Mouse (Mus musculus) liver, embryonic 14.5 days (tissue): ENCODE results near the gene Stk4. TPM values are rescaled to one million over a fixed set of nuclear protein-coding genes. Genes with fewer than 3 reads are reported as not detected.

Experiments used
- ATAC-seq: fragments of 200-750 bp; cut with Nextera tagmentation; 2 replicates; pipeline ENCODE4 v1.8.0; 2017; ENCODE audit warnings: moderate number of reproducible peaks, mild to moderate bottlenecking, moderate library complexity; ENCODE audit not compliant: insufficient read depth
- DNase-seq, 3 experiments: peaks; one replicate each; pipeline ENCODE4 v3.0.0-alpha.2; 2012 to 2013; ENCODE audit warnings: low read depth in 3 of 3, low spot score in 3 of 3
- H3K27ac ChIP-seq: fragments of 300-500 bp; sonication (generic); 2 replicates; pipeline ENCODE4 v1.5.1; 2014; ENCODE audit warnings: moderate library complexity, mild to moderate bottlenecking, control low read depth, inconsistent platforms
- H3K27me3 ChIP-seq: fragments of 300-500 bp; sonication (generic); 2 replicates; pipeline ENCODE4 v1.6.1; 2014; ENCODE audit warnings: mild to moderate bottlenecking, low read length, moderate library complexity; ENCODE audit not compliant: control insufficient read depth, insufficient read depth
- H3K36me3 ChIP-seq: fragments of 300-500 bp; sonication (generic); replicated peaks from 2 replicates; pipeline ENCODE4 v1.6.1; 2014; ENCODE audit warnings: low read depth; ENCODE audit not compliant: control insufficient read depth, insufficient read depth
- H3K4me1 ChIP-seq, 2 experiments: fragments of 200-500 bp in 1 of 2; fragments of 300-500 bp in 1 of 2; sonication (generic) in 1 of 2; replicated peaks; 2 replicates each; pipeline ENCODE4 v1.6.1; 2012 to 2014; ENCODE audit warnings: antibody characterized with exemption in 1 of 2, inconsistent platforms in 1 of 2, low read length in 1 of 2; ENCODE audit not compliant: control insufficient read depth in 2 of 2, insufficient read depth in 2 of 2
- H3K4me2 ChIP-seq: fragments of 300-500 bp; sonication (generic); 2 replicates; pipeline ENCODE4 v1.6.1; 2014; ENCODE audit warnings: low read depth, mild to moderate bottlenecking, control low read depth, moderate library complexity
- H3K4me3 ChIP-seq, 2 experiments: fragments of 200-500 bp in 1 of 2; fragments of 300-500 bp in 1 of 2; sonication (generic) in 1 of 2; 2 replicates each; pipeline ENCODE4 v1.5.1; 2012 to 2014; ENCODE audit warnings: low read depth in 2 of 2, low read length in 2 of 2, mild to moderate bottlenecking in 2 of 2, control low read depth in 1 of 2, inconsistent platforms in 1 of 2, moderate library complexity in 1 of 2; ENCODE audit not compliant: insufficient read depth in 1 of 2
- H3K9ac ChIP-seq: fragments of 300-500 bp; sonication (generic); replicated peaks from 2 replicates; pipeline ENCODE4 v1.6.1; 2014; ENCODE audit warnings: mild to moderate bottlenecking, control low read depth, moderate library complexity
- H3K9me3 ChIP-seq: fragments of 300-500 bp; sonication (generic); 2 replicates; pipeline ENCODE4 v1.6.1; 2016; ENCODE audit warnings: low read length, mixed read lengths; ENCODE audit not compliant: control insufficient read depth
- CTCF ChIP-seq: IDR thresholded peaks from 2 replicates; pipeline ENCODE4 v1.5.1; 2016; ENCODE audit warnings: antibody characterized with exemption, low read depth, control low read depth
- EP300 ChIP-seq: IDR thresholded peaks from 2 replicates; pipeline ENCODE4 v1.6.1; 2016; ENCODE audit warnings: antibody characterized with exemption, low read depth
- WGBS: fragments of 180-500 bp; shearing (Covaris S2); extraction: QIAGEN DNeasy Blood & Tissue Kit; methylation state at CpG from one replicate; pipeline ENCODE4 v1.1.7; 2014; ENCODE audit not compliant: insufficient replicate concordance; 5-methylcytosine and 5-hydroxymethylcytosine counted together
- polyA plus RNA-seq, 2 experiments: library from polyadenylated mRNA; depleted of rRNA in 1 of 2; stranded (reverse) in 1 of 2; unstranded in 1 of 2; fragments of >200 nt; fragmentation: Nextera tagmentation in 1 of 2; extraction: Ambion mirVana in 1 of 2; gene quantifications; 2 replicates each; pipeline versions ENCODE4 v1.2.1 to v1.2.3; 2012 to 2014

Stk4 gene
- polyA plus RNA-seq, 2 experiments, result 11.8 to 19.6 TPM

GRCm38 (mm10) chr2:164084342-164084700 lies 14.2 kb downstream of the Stk4 start:
- H3K4me3 ChIP-seq, result no peak overlapping the region
- H3K9me3 ChIP-seq, result no peaks in the 10 kb centered on the region
- H3K4me1 ChIP-seq, result 0 out of 4 replicates have a peak, but pooled peaks cover 0 to 4% of the 10 kb centered on the region in 2 experiments
- no peak for DNase-seq
- peaks cover 40% of the 10 kb centered on the region for H3K36me3 ChIP-seq
- no peak for TF ChIP-seq EP300
- TF ChIP-seq CTCF, result no peak
- H3K27me3 ChIP-seq, result no peaks in the 10 kb centered on the region
- ATAC-seq, result no peak
- no peak overlapping the region for H3K4me2 ChIP-seq
- no peak overlapping the region for H3K9ac ChIP-seq
- WGBS, result 41% methylated on average over 7 of the region's 7 CpGs
- H3K27ac ChIP-seq, result no peak overlapping the region

GRCm38 (mm10) chr2:164087416-164088017 lies 17.4 kb downstream of the Stk4 start:
- Histone ChIP-seq H3K4me1 (0 out of 4 replicates have a peak, but pooled peaks cover 0 to 4% of the 10 kb centered on the region in 2 experiments), H3K9ac (no peak overlapping the region), H3K9me3 (no peaks in the 10 kb centered on the region), H3K36me3 (peaks cover 19% of the 10 kb centered on the region), H3K4me2 (no peak overlapping the region), H3K27ac (no peak overlapping the region), H3K4me3 (no peak overlapping the region), H3K27me3 (no peaks in the 10 kb centered on the region)
- ATAC-seq, result no peak
- WGBS, result 55% methylated on average over 6 of the region's 6 CpGs
- no peak for TF ChIP-seq CTCF
- TF ChIP-seq EP300, result no peak
- DNase-seq, result no peak

GRCm38 (mm10) chr2:164089508-164089907 lies 19.4 kb downstream of the Stk4 start:
- H3K36me3 ChIP-seq, result peaks cover 16% of the 10 kb centered on the region
- no peaks in the 10 kb centered on the region for H3K9me3 ChIP-seq
- 82% methylated on average over 4 of the region's 4 CpGs for WGBS
- ATAC-seq (no peak), DNase-seq (no peak)
- H3K4me2 ChIP-seq, result no peak overlapping the region
- H3K4me3 ChIP-seq, result no peak overlapping the region
- H3K9ac ChIP-seq, result no peak overlapping the region
- TF ChIP-seq CTCF (no peak), EP300 (no peak)
- H3K27me3 ChIP-seq, result no peaks in the 10 kb centered on the region
- H3K27ac ChIP-seq, result no peak overlapping the region
- no peaks in the 10 kb centered on the region for H3K4me1 ChIP-seq

GRCm38 (mm10) chr2:164094152-164094551 lies 24.0 kb downstream of the Stk4 start:
- Histone ChIP-seq H3K9me3 (no peaks in the 10 kb centered on the region), H3K27ac (no peak overlapping the region), H3K4me2 (no peak overlapping the region), H3K4me1 (no peaks in the 10 kb centered on the region), H3K4me3 (no peak overlapping the region), H3K9ac (no peak overlapping the region), H3K27me3 (no peaks in the 10 kb centered on the region), H3K36me3 (peaks cover 6% of the 10 kb centered on the region; the same call in 1 of the 2 replicates)
- no peak for DNase-seq
- TF ChIP-seq CTCF (no peak), EP300 (no peak)
- ATAC-seq, result no peak
- 44% methylated on average over 7 of the region's 7 CpGs for WGBS

- H3K27me3 ChIP-seq, result no peaks in the 10 kb centered on the region
- no peaks in the 10 kb centered on the region for H3K9me3 ChIP-seq
- DNase-seq (no peak), ATAC-seq (no peak)
- no peak overlapping the region for H3K9ac ChIP-seq
- H3K36me3 ChIP-seq, result peaks cover 12% of the 10 kb centered on the region
- WGBS, result 80% methylated on average over 11 of the region's 11 CpGs
- H3K4me2 ChIP-seq, result no peak overlapping the region
- no peak overlapping the region for H3K27ac ChIP-seq
- H3K4me3 ChIP-seq, result no peak overlapping the region
- H3K4me1 ChIP-seq, result no peaks in the 10 kb centered on the region
- TF ChIP-seq EP300, result no peak
- TF ChIP-seq CTCF, result no peak
These were observed 28.6 kb downstream of the Stk4 start for GRCm38 (mm10) chr2:164098603-164099250.
